Mouse (Mus musculus) adrenal gland, adult 8-10 months (tissue): ENCODE measurements around the gene Gm45713. TPM values are rescaled to one million over a fixed set of nuclear protein-coding genes. Genes with fewer than 3 reads are reported as not detected.
A peak's percentile ranks its signal among the peaks of the same experiment; 100 is the strongest.
"Not testable (repeated sequence)": the region's sequence is repeated elsewhere in the genome, so short reads cannot be mapped to it uniquely, and the experiment has no call there.

Experiments
- DNase-seq: peaks from one replicate; pipeline ENCODE4 v3.0.0; 2022
- total RNA-seq, 4 experiments: library from RNA; stranded (reverse); gene quantifications; 2 replicates each; pipeline ENCODE4 v1.2.4; 2022

Gene Gm45713
- total RNA-seq, 4 experiments from 2014 or later, result not detected

DNA sequence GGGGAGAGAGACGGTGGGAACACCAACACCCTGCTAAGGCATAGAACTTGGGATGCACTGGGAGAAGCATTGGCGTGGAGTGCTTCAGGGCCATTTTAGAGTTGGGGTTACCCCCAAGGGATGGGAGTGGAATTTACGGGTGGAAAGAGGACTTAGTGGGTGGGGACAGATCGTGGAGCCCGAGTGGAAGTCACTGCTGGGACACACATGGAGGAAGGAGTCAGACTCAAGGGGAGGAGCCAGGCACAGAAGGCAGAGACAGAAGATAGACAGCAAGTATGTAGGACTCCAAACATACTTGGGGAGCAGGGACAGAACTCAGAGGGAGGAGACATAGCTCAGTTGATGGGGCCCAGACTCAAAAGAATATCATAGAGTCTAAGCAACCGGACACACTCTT is 26.5 kb upstream of the Gm45713 start:
- DNase-seq, result no peak

DNA sequence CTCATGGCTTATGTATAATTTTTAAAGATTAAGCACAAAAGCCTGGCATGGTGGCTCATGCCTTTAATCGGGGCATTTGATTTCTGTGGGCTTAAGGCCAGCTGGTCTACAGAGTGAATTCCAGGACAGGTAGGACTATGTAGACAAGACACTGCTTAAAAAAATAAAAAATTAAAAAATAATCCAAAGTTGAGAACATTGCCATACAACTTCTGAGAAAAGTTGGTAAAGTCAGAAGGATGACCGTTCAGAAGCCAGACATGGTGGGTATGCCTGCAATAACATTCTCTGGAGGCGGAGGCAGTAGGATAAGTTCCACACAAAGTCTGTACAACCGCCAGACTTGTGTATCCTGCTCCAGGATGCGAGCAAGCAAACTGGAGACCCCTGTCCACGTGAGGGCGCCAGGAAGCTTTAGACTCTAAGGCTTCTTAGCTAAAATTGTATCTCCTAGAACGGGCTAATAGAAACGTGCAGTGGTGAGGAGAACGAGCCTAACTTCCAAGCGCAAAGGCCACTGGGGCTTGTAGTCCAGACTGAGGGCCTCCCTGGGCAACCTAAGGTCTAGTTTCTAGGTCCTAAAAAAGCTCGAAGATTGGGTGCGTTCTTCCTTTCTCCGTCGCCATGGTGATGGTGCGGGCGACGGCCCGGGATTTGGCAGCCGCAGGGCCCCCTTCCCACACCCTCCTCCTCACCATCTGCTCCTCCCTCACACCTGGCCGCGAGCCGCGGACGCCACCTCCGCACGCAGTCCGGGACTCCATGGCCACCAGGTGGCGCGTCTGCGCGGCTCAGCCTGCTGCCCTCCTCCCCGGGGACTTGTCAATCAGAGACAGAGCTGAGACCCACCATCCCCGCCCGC is 25.8 kb upstream of the Gm45713 start:
- DNase-seq, result peak; percentile 76

DNA sequence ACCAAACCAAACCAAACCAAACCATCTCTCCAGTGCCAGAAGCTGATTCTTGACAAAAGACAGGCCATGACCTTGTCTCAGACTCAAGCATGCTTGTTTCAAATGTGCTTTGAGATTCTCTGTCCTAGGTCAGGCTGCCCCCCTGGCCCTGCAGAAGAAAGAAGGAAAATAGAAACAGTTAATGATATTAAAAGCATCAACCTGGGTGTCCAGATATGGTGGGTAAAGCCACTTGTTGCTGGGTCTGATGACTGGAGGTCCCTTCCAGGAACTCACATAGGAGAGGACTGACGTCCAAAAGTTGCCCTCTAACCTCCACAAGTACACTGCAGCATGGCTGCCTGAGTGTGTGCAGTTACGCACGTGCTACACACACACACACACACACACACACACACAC is 24.8 kb upstream of the Gm45713 start:
- DNase-seq, result no peak

DNA sequence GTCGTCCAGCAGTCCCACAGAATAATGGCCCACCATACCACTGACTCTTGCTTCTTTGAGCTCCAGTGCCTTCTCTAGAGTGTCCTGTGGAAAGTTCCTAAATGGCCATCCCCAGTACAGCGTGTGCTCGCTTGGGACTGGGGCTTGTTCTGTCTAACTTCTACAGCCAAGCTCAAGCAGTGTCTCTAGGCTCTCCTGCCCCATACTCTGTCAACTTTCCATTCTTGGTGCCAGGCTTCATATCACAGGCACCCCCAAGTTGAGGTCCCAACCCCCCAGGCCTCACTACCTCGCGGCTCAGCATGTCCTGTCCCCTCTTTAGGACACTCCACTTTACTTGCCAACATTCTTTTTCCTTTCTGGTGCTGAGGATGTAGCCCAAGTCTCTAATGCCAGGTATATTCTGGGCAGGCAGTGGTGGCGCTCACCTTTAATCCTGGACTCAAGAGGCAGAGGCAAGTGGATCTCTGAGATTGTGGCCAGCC is 24.3 kb upstream of the Gm45713 start:
- DNase-seq, result no peak

DNA sequence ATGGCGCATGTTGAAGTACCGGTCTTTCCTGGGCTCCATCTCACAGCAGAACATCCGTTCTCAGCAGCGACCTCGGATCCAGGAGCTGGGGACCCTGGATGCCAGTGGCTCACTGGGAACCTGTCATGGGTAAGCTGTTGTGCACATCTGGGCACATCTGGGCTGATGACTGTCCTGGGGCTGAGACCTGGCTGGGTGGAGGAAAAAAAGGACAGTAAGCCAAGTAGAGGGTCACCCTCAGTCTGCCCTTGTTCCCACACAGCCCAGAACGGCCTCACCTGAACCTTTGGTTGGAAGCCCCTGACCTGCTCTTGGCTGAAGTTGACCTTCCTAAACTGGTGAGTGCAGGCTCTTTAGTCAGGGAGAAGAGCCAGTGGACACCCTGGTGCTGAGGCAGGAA is 23.0 kb upstream of the Gm45713 start:
- DNase-seq, result no peak

DNA sequence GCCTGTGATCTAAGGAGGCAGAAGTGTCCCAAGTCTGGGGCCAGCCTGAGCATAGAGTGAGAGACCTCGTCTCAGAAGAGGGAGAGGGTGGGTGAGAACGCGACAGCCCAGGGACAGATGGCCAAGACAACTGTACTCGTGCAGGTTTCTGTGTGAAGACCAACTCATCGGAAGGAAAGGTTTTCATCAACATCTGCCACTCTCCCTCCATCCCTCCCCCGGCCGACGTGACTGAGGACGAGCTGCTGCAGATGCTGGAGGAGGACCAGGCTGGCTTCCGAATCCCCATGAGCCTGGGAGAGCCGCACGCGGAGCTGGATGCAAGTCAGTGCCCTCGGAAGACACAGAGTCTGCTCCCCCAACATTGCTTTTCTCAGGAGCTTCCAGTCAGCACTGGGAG is 21.4 kb upstream of the Gm45713 start:
- DNase-seq, result no peak

DNA sequence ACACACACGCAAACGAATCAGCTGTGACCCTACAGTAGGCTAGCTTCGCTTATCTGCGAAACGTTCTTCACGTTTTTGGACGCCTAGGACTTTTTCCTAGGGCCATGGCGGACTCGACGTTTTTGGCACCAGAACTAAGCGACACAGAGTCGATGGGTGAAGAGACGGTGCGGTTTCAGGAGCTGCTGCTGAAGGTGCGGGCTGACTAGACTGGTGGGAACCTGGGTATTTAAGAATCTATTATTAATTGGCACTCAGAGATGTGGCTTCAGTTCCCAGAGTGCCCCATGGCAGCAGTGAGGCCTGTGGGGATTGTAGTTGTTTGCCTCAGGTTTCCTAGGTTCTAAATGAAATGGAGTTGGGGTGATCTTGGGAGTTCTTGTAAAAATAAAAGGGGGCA is 20.2 kb upstream of the Gm45713 start:
- DNase-seq, result no peak

DNA sequence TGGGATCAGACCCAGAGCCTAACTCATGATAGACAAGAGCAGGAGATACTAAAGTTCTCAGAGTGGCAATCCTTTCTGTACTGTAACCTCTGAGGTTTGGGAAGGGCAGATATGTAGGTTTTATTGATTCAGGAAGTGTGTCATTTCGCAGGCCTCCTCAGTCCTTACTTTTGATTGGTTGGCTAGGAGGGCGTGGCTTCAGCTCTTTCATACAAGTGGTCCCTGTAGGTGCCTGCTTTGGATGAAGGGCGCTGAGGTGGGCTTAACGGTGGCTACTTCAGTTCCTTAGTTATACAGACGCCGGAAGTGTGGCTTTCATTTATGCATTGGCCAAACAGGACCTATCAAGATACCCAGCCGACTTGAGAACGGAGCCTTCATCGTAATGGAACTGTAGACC is 19.6 kb upstream of the Gm45713 start:
- DNase-seq, result no peak

DNA sequence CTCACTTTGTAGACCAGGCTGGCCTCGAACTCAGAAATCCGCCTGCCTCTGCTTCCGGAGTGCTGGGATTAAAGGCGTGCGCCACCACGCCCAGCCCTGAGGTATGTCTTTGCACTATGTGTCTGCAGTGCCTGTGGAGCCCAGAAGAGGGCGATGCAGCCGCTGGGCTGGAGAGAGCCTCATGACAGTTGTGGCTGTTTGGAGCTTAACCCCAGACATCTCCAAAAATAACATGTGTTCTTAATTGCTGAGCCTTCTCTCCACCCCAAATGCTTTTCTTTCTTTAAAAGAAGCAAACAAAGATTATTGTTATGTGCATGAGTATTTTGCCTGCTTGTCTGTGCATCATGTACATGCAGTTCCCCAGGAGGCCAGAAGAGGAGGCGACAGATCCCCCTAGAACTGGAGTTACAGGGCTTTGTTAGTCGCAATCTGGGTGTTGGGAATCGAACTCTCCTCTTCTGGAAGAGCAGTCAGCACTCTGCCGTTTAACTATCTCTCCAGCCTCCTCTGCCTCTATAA is 19.0 kb upstream of the Gm45713 start:
- DNase-seq, result no peak

DNA sequence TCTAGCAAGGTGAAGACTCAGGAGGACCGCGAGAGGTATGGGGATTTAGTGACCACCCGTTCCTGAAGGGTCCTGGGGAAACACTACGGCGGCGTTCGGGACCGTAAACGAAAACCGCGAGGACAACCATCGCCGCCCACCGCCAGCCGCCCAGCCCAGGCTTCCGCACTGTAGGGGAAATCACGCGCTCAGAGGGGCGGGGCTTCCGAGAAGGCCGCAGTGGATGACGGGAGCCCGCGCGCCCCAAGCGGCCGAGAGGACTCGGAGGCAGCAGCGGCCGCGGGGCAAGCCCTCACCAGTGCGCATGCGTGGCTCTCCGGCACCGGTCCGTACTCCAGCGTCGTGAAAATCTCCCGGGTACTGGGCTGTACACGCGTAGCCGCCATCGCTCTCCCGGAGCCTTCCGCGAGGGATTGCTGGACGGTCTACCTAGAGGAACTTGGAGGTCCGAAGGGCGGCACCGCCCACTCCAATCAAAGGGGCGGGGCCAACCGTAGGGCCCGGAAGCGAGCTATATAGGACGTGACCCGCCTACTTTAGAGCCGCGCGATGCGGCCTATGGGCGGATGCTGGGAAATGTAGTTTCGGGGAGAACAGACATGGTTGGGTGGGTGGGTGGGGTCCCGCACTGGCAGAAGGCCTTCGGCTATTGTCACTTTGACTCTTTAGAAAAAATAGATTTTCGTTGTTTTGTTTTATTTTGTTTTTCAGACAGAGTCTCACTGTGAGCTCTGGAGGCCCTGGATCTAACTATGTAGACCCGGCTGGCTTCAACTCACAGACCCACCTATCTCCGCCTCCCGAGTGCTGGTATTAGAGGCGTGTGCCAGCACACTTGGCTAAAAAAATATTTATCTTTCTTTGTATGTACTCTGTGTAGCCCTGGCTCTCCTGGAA is 18.3 kb upstream of the Gm45713 start, which contains the start of the genes Pih1d1 and Aldh16a1:
Gene Pih1d1, plus strand, starts transcription at position 208 of the 897 bp plus-strand sequence.
Gene Aldh16a1, minus strand, starts transcription at position 489 of the 897 bp plus-strand sequence.
- DNase-seq, result peak; percentile 93

DNA sequence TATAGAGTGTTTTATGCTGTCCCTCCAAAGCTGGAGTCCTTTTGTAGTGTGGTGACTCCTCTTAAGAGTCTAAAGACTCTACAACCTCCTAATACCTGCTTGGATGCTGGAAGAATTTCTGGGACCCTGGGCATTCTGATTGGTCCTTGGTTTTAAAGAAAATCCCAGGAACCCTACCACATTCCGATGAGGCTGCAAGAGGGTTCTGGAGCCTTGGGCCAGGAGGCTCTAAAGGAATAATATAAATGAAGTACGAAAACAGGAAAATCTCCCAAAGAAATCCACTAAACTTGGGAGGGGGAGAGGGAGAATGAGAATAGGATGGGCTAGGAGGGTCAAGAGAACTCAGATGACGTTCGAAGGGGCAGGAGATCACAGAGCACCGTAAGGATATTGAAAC is 17.6 kb upstream of the Gm45713 start:
- DNase-seq, result no peak

DNA sequence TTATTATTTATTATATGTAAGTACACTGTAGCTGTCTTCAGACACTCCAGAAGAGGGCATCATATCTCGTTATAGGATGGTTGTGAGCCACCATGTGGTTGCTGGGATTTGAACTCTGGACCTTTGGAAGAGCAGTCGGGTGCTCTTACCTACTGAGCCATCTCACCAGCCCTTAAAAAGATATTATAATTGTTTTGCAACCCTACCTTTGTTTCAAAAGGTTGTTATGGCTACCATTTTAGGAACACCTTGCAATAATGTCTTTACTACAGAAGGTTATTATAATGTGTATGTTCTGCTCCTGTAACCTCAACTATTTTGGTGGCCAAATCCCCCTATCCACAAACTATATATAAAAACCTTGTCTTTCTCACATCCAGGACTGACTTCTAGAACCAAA is 17.0 kb upstream of the Gm45713 start:
- DNase-seq, result not testable (repeated sequence)

DNA sequence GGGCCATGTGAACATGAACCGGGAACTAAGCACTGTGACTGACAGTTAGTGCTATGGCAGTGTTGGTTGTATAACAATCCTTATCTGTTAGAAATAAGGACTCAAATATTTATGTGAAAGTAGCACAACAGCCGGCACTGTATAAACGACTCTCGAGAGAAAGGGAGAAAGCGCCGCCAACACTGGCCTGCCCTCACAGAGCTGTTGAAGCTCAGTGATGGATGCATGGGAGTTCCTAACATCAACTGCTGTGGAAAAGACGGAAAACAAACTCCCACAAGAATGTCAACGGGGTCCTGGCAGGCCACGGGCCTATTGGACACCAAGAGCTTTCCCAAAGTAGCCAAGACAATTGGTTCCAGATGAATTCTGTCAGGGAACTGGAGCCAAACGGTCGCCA is 15.3 kb upstream of the Gm45713 start:
- no peak for DNase-seq

DNA sequence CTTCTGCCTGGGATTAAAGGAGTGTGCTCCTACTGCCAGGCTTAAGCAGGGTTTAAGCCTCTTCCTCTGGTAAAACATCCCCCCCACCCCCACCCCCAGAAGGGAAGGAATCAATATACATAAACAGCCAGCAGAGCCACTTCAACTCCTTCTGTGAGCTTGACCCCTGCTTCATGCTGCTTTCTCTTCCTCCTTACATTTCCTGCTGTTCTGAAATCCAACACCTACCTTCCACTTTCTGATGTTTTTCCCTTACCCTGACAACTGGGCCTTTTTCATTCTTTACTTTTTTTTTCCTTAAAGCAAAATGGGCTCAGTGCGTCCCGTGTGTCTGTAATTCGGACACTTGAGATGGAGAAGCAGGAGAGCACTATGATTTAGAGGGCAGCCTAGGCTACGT is 14.3 kb upstream of the Gm45713 start:
- no peak for DNase-seq

DNA sequence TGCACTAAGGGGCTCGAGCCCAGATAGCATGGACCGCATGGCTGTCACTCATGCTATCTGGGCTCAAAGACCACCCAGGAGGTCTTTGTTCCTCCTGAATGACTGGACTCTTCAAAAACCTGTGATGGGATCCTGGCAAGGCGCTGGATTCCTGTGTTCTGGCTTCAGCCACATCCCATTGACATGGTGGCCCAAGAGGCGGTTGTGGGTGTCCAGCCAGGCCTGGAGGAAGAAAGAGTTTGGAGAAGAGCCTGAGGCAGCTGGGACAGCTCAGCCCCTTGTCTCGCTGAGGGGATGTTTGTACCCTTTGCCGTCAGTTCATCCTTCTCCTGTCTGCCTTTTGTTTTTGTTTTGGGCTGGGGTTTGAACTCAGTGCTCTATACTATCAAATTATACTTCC is 13.5 kb upstream of the Gm45713 start:
- no peak for DNase-seq

DNA sequence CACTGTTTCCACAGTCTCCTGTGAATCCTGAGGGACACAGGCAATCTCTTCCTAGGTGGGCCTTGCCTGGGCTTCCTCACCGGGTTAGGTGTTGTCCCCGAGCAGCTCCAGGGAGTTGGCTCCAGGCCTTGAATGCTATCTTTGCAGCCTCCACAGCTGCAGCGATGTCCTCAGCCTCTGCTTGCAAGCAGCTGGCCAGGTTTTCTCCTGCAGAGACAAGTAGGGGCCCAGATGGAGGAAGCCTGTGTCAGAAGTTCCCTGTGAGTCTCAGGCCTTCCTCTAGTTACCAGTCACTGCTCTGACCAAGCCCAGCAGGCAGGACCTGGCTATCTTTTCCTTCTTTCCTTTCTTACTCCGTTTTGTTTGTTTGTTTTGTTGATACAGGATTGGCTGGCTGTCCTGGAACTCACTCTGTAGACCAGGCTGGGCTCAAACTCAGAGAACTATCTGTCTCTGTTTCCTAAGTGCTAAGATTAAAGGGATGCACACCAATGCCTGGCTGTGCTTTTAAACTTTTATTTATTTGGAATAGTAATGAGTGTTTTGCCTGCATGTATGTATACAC is 12.6 kb upstream of the Gm45713 start:
- DNase-seq, result no peak

DNA sequence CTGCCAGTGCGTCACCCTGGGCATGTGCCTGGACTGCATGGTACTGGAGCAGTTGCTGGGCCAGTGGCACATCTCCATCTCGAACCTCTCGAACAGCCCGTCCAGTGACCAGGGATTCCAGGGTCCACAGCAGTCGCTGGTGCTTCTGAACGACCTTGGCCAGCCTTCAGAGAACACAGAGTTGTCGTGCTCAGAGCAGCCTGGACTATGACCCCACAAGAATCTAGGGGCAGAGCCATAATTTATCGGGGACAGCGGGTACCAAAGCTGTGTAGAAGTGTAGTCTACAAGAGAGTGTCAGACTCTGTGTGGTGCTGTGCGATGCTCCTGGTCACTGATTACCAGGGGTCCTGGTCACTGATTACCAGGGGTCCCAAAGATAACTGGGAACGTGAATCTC is 11.9 kb upstream of the Gm45713 start:
- DNase-seq, result no peak

DNA sequence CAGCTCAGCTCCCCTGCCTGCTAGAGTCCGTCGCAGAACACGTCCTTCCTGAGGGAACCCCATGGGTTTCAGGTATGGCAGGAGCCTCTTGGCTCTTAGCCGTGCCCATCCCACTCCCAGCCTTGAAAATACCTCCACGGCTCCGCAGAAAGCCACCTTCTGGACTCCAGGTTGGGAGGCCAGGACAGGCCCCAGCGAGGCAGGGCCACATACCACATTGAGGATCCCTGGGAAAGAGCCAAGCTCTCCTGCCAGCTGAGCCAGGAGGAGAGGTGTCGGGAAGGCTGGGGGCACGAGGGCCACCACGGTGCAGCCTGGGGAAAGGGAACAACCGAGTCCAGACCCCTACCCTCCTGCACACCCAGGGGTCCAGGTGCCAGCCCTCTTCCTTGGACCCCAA is 11.2 kb upstream of the Gm45713 start:
- DNase-seq, result no peak

DNA sequence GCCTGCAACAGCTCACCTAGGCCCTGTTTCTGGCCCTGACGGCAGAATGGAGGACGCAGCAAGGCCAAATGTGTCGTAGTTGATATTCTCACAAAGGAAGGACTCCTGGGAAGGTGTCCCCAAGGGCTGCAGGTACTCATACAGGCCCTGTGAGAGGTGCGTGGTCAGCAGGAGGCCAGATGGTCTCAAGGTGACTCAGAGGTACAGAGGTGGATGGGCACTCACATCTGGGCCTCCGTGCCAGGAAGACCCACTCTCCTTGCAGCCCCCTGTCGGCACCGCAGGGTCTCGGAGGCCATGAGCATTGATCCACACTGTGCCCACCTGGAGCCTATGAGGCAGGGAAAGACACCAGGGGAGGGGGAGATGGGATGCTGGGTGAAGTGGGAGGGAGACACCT is 9.4 kb upstream of the Gm45713 start:
- DNase-seq, result no peak

DNA sequence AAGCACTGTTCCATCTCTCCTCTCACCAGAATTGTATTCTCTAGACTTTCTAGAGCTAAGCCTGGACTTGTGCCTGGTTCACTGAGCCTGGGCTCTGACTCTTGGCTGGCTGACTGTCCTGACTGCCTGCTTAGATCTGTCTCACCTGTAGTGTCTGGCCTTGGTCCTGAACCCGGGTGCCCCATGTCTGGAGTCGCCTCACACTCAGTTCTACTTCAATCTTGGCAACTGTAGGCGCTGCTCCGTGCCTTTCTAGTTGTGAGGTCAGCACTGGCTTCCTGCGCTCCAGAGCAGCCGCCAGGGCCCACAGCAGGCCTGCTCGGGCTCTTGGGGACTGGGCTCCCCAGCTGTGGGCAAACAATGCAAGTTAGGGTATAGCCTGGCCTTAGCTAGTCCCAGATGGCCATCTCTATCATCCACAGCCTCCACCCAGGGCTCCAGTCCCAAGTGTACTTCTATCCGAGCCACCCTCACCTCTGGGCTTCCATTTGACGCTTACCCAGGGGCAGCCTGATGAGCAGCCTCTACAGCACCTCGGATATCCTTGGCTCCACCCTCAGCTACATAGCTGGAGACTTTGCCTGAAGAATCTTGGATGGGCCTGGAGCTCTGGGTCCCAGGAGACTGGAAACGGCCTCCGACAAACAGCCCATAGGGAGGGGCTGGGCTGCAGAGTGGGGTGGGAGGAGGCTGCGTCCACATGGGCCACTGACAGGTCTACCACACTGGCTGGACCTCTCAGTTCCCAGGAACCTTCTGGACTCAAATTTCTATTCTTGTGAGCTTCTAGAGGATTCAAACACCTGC is 8.5 kb upstream of the Gm45713 start:
- no peak for DNase-seq

DNA sequence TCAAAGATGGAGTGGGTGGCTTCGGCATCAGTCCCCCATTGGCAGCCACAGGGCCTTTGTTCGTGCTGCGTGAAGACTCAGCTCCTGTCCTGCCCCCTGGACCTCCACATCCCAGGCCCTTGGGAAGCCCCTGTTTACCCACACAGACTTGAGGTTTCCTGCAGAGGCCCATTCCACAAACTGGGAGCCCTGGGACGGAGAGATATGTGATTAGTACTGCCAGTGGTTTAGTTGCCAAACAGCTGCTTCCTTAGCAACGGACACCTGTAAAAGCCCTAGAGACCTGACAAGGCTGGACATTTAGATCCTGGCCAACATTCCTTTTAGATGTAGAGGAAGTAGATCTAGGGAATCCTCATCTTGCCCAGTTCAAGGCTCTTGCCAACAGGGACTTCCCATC is 5.9 kb upstream of the Gm45713 start:
- DNase-seq, result no peak

DNA sequence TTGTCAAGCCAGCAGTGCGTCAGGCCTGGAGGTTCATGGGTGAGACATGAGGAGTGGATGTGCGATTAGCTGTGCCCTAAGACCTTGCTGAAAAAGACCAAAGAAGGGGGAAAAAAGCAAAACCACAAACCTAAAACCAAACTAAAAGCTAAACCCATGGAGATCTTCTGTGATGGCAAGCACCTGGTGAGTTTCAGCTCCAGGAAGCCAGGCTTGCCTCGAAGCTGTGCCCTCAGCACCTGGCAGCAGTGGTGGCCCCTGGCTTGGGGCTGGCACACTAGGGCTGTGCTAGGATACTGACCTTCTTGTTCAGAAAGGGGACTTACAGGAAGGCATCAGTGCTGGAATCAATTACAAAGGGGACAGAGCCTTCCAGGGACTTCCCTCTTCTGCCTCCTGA is 5.3 kb upstream of the Gm45713 start:
- DNase-seq, result no peak
